ENCODE assay signal across 25 mouse cellular contexts in genomic region chr19:44071166-44071565, GRCm38 (mm10). TPM values are rescaled to one million over a fixed set of nuclear protein-coding genes. Genes with fewer than 3 reads are reported as not detected.
A peak's percentile ranks its signal among the peaks of the same experiment; 100 is the strongest.
DNase-seq lines count a peak whose midpoint lies in the region; ATAC-seq and TF ChIP-seq lines count a peak whose summit lies in the region.
"Had no signal": no experiment of that assay in that cellular context is flagged by ENCODE, and none has a peak within 500 bp of the region (broad histone marks: within the 10 kb centered on the region; RNA-seq: fewer than 3 reads in every experiment).

No protein-coding gene starts in this region.

- no peak overlapping the region for H3K9ac ChIP-seq in forebrain, embryonic 14.5 days (ENCODE audit: low read length)
- H3K9ac ChIP-seq in forebrain, embryonic 12.5 days = no peak overlapping the region
- no peak overlapping the region for H3K9ac ChIP-seq in limb, embryonic 15.5 days
- H3K9ac ChIP-seq: heart, embryonic 12.5 days; kidney, embryonic 15.5 days; liver, embryonic 14.5 days; lung, embryonic 14.5 days; midbrain, embryonic 12.5 days; neural tube, embryonic 15.5 days had no signal

- peaks cover 20% of the 10 kb centered on the region for H3K36me3 ChIP-seq in forebrain, embryonic 14.5 days (ENCODE audit: control insufficient read depth, insufficient read depth, low read length)
- peaks cover 20% of the 10 kb centered on the region for H3K36me3 ChIP-seq in forebrain, embryonic 12.5 days (replicated peaks)
- H3K36me3 ChIP-seq in limb, embryonic 15.5 days = peaks cover 17% of the 10 kb centered on the region

- no peaks in the 10 kb centered on the region for H3K9me3 ChIP-seq in forebrain, embryonic 14.5 days (replicated peaks; ENCODE audit: control insufficient read depth, low read length)
- H3K9me3 ChIP-seq in forebrain, embryonic 12.5 days = no peaks in the 10 kb centered on the region
- H3K9me3 ChIP-seq in limb, embryonic 15.5 days = no peaks in the 10 kb centered on the region
- H3K9me3 ChIP-seq: heart, embryonic 12.5 days; hindbrain, embryonic 10.5 days; kidney, embryonic 15.5 days; midbrain, embryonic 12.5 days; neural tube, embryonic 15.5 days had no signal

- 63% methylated on average over 5 of the region's 5 CpGs for WGBS in forebrain, embryonic 14.5 days
- 62% methylated on average over 5 of the region's 5 CpGs for WGBS in forebrain, embryonic 12.5 days
- WGBS in limb, embryonic 15.5 days = 33% methylated on average over 5 of the region's 5 CpGs

- no peak for ATAC-seq in forebrain, embryonic 14.5 days
- ATAC-seq in forebrain, embryonic 12.5 days (ENCODE audit: low FRiP score) = no peak
- ATAC-seq in limb, embryonic 15.5 days (ENCODE audit: insufficient number of reproducible peaks, low FRiP score, low TSS enrichment, low read depth) = no peak
- ATAC-seq: hindbrain, embryonic 16.5 days had no signal

- no peak overlapping the region for H3K4me2 ChIP-seq in forebrain, embryonic 14.5 days (ENCODE audit: low read length)
- no peak overlapping the region for H3K4me2 ChIP-seq in forebrain, embryonic 12.5 days
- no peak overlapping the region; the same call in 1 of the 2 replicates for H3K4me2 ChIP-seq in limb, embryonic 15.5 days
- H3K4me2 ChIP-seq: heart, embryonic 12.5 days; kidney, embryonic 15.5 days; lung, embryonic 14.5 days; midbrain, embryonic 12.5 days; neural tube, embryonic 15.5 days had no signal

- TF ChIP-seq POLR2A in brain, embryonic 14.5 days (IDR thresholded peaks at IDR 0.05; ENCODE audit: borderline replicate concordance, extremely low read depth, insufficient read depth, insufficient read length, poor library complexity, severe bottlenecking) = no peak

- no peak overlapping the region for H3K4me3 ChIP-seq in forebrain, embryonic 14.5 days (ENCODE audit: low read depth, low read length)
- H3K4me3 ChIP-seq in forebrain, embryonic 12.5 days (replicated peaks) = no peak overlapping the region
- no peak overlapping the region for H3K4me3 ChIP-seq in limb, embryonic 15.5 days
- H3K4me3 ChIP-seq: heart, embryonic 12.5 days; hindbrain, embryonic 10.5 days; kidney, embryonic 15.5 days; left cerebral cortex, adult 2 months; midbrain, embryonic 12.5 days; neural tube, embryonic 15.5 days had no signal

- DNase-seq in forebrain, embryonic 14.5 days (ENCODE audit: low spot score) = peak; percentile 4
- peak; percentile 9 for DNase-seq in right cerebral cortex, postnatal 14 days
- no peak for DNase-seq in right cerebral cortex, postnatal 36 days (ENCODE audit: low spot score in 2 of 2)
- DNase-seq in brain, embryonic 14.5 days (ENCODE audit: low read depth) = peak; percentile 12
- no peak for DNase-seq in kidney, postnatal 4 days
- DNase-seq: adrenal gland, postnatal 14 days; heart, postnatal 10 days; kidney, adult 11 months; kidney, postnatal 36 days; layer of hippocampus, adult 9-11 months; lung, embryonic 14.5 days had no signal

- TF ChIP-seq CTCF in brain, embryonic 14.5 days (IDR thresholded peaks at IDR 0.05; ENCODE audit: borderline replicate concordance, extremely low read depth, insufficient read depth, insufficient read length) = no peak

- H3K27me3 ChIP-seq in forebrain, embryonic 14.5 days (replicated peaks; ENCODE audit: control insufficient read depth, insufficient read depth, low read length) = no peaks in the 10 kb centered on the region
- no peaks in the 10 kb centered on the region for H3K27me3 ChIP-seq in forebrain, embryonic 12.5 days
- H3K27me3 ChIP-seq in limb, embryonic 15.5 days = no peaks in the 10 kb centered on the region
- H3K27me3 ChIP-seq: heart, embryonic 12.5 days; kidney, embryonic 15.5 days; midbrain, embryonic 12.5 days; neural tube, embryonic 15.5 days had no signal

- H3K4me1 ChIP-seq in forebrain, embryonic 14.5 days (ENCODE audit: control insufficient read depth, insufficient read depth, low read length) = 0 out of 2 replicates have a peak, but pooled peaks cover 3% of the 10 kb centered on the region
- H3K4me1 ChIP-seq in forebrain, embryonic 12.5 days = peaks cover 17% of the 10 kb centered on the region
- H3K4me1 ChIP-seq in limb, embryonic 15.5 days = peaks cover 28% of the 10 kb centered on the region

- H3K27ac ChIP-seq in forebrain, embryonic 14.5 days (ENCODE audit: low read depth, low read length) = no peak overlapping the region
- H3K27ac ChIP-seq in forebrain, embryonic 12.5 days = no peak overlapping the region
- 0 out of 2 replicates have a peak overlapping the region, but pooled peaks have one; percentile 19 for H3K27ac ChIP-seq in limb, embryonic 15.5 days
- H3K27ac ChIP-seq: hindbrain, embryonic 10.5 days; kidney, embryonic 15.5 days; left cerebral cortex, adult 2 months; liver, embryonic 14.5 days; midbrain, embryonic 12.5 days; neural tube, embryonic 15.5 days had no signal

RNA-seq across cellular contexts. Expression of gene Erlin1, which starts 1.6 kb away (rescaled TPM):
- 16.5 and 16.9 TPM in 2 replicates for polyA plus RNA-seq in forebrain, embryonic 14.5 days (2014; fragmentation: Nextera tagmentation; extraction: Ambion mirVana)
- polyA plus RNA-seq in forebrain, embryonic 12.5 days (2016; fragmentation: Nextera tagmentation; extraction: Ambion mirVana) = 21.0 and 22.4 TPM in 2 replicates
- 18.3 and 19.6 TPM in 2 replicates for polyA plus RNA-seq in brain, embryonic 14.5 days (2012; rRNA removed)
- 42.5 and 46.1 TPM in 2 replicates for polyA plus RNA-seq in limb, embryonic 15.5 days (2015; fragmentation: Nextera tagmentation; extraction: Ambion mirVana)

RNA-seq across cellular contexts. Expression of gene Chuk, which starts 36.1 kb away (rescaled TPM):
- polyA plus RNA-seq in forebrain, embryonic 14.5 days (2014; fragmentation: Nextera tagmentation; extraction: Ambion mirVana) = 44.8 and 51.2 TPM in 2 replicates
- polyA plus RNA-seq in forebrain, embryonic 12.5 days (2016; fragmentation: Nextera tagmentation; extraction: Ambion mirVana) = 65.1 and 70.9 TPM in 2 replicates
- 107 and 111 TPM in 2 replicates for polyA plus RNA-seq in brain, embryonic 14.5 days (2012; rRNA removed)
- 31.8 and 35.1 TPM in 2 replicates for polyA plus RNA-seq in limb, embryonic 15.5 days (2015; fragmentation: Nextera tagmentation; extraction: Ambion mirVana)

RNA-seq across cellular contexts. Expression of gene Cyp2c23, which starts 42.2 kb away (rescaled TPM):
- polyA plus RNA-seq in forebrain, embryonic 14.5 days (2014; fragmentation: Nextera tagmentation; extraction: Ambion mirVana) = 0.11 TPM in 1 of 2 replicates, not detected in the other
- not detected in 2 replicates for polyA plus RNA-seq in forebrain, embryonic 12.5 days (2016; fragmentation: Nextera tagmentation; extraction: Ambion mirVana)
- 0.04 and 0.05 TPM in 2 replicates for polyA plus RNA-seq in brain, embryonic 14.5 days (2012; rRNA removed)
- polyA plus RNA-seq in limb, embryonic 15.5 days (2015; fragmentation: Nextera tagmentation; extraction: Ambion mirVana) = 0.09 and 0.10 TPM in 2 replicates
- polyA plus RNA-seq: C2C12; embryonic facial prominence, embryonic 11.5 days; forebrain, embryonic 11.5 days; hindbrain, embryonic 10.5 days; hindbrain, embryonic 16.5 days; midbrain, embryonic 12.5 days; neural tube, embryonic 15.5 days; spleen, adult 2 months had no signal

Comparison
In these comparisons a context has a peak if more than half of its experiments do, and no peak if none do; other contexts are left out.
1. DNase-seq: peak in forebrain, embryonic 14.5 days (single experiment), right cerebral cortex, postnatal 14 days (single experiment) and brain, embryonic 14.5 days (single experiment); none in right cerebral cortex, postnatal 36 days (0 of 2) and kidney, postnatal 4 days (0 of 2).